ENCODE assay signal across 9 mouse cellular contexts in the genomic region with DNA sequence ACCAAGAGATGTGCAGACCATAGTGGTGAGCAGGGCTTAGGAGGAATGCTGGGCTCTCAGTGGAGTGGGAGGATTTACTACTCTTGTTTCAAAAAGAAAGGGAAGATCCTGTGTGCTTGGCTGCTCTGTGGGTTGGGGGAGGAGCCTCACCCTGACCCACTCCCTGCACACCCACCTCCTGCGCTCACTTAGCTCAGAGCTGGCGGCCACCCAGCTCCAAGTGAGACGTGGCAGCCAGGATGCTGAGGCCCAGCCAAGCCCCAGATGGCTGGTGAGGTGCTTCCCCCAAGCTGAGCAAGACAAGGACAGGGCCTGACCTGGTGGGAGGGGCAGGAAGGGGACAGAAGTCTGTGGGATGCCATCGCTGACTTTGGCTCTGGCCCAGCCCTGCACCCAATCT. TPM values are rescaled to one million over a fixed set of nuclear protein-coding genes. Genes with fewer than 3 reads are reported as not detected.
DNase-seq lines count a peak whose midpoint lies in the region; ATAC-seq lines count a peak whose summit lies in the region.
"Had no signal": no experiment of that assay in that cellular context is flagged by ENCODE, and none has a peak within 500 bp of the region (broad histone marks: within the 10 kb centered on the region; RNA-seq: fewer than 3 reads in every experiment).

No protein-coding gene starts in this region.

- H3K4me1 ChIP-seq in heart, embryonic 10.5 days, result peaks cover 22% of the 10 kb centered on the region
- H3K4me1 ChIP-seq in limb, embryonic 15.5 days, result peaks cover 40% of the 10 kb centered on the region

- peaks cover 19% of the 10 kb centered on the region; the same call in 1 of the 2 replicates for H3K27me3 ChIP-seq in heart, embryonic 10.5 days (ENCODE audit: insufficient read depth, poor library complexity, severe bottlenecking)
- H3K27me3 ChIP-seq in limb, embryonic 15.5 days, result no peaks in the 10 kb centered on the region

- peak; percentile 99 for DNase-seq in heart, adult 11 months
- no peak for DNase-seq in heart, embryonic 10.5 days (ENCODE audit: low spot score)
- peak; percentile 82 to 84 for DNase-seq in cerebellum, adult 18-20 months
- peak; percentile 66 to 73 for DNase-seq in gastrocnemius, postnatal 36 days
- peak; percentile 77 for DNase-seq in kidney, postnatal 10 days
- DNase-seq in ovary, postnatal 36 days (ENCODE audit: low spot score), result peak; percentile 73
- DNase-seq in embryo, embryonic 9.5 days (ENCODE audit: extremely low spot score), result no peak

- 55% methylated on average over 4 of the region's 4 CpGs for WGBS in heart, embryonic 10.5 days
- 20% methylated on average over 4 of the region's 4 CpGs for WGBS in limb, embryonic 15.5 days

- intact Hi-C loops in gastrocnemius, postnatal 36 days (cut with DNase I), result no loop called here

- H3K9ac ChIP-seq in limb, embryonic 15.5 days, result no peak overlapping the region

- no peak overlapping the region for H3K4me3 ChIP-seq in heart, embryonic 10.5 days
- H3K4me3 ChIP-seq in limb, embryonic 15.5 days, result no peak overlapping the region

- no peak overlapping the region for H3K4me2 ChIP-seq in limb, embryonic 15.5 days

- H3K36me3 ChIP-seq in heart, embryonic 10.5 days, result no peaks in the 10 kb centered on the region
- no peaks in the 10 kb centered on the region for H3K36me3 ChIP-seq in limb, embryonic 15.5 days

- ATAC-seq in limb, embryonic 15.5 days (ENCODE audit: insufficient number of reproducible peaks, low FRiP score, low TSS enrichment, low read depth), result peak; percentile 71

- H3K9me3 ChIP-seq in heart, embryonic 10.5 days, result no peaks in the 10 kb centered on the region
- H3K9me3 ChIP-seq in limb, embryonic 15.5 days, result no peaks in the 10 kb centered on the region

- no peak overlapping the region for H3K27ac ChIP-seq in heart, embryonic 10.5 days
- H3K27ac ChIP-seq in limb, embryonic 15.5 days, result peak overlapping the region; percentile 75

RNA-seq across cellular contexts. Expression of a gene that starts 30.4 kb away (rescaled TPM):
- polyA plus RNA-seq in heart, embryonic 10.5 days (2016; fragmentation: Nextera tagmentation; extraction: Ambion mirVana), result 1.4 and 3.9 TPM in 2 replicates
- total RNA-seq in gastrocnemius, postnatal 36 days (2021), result 10 to 100 TPM; 10.4 to 12.4 TPM
- polyA plus RNA-seq in limb, embryonic 15.5 days (2015; fragmentation: Nextera tagmentation; extraction: Ambion mirVana), result 19.7 and 21.9 TPM in 2 replicates
- total RNA-seq: CH12.LX had no signal

Comparison
In these comparisons a context has a peak if more than half of its experiments do, and no peak if none do; other contexts are left out.
1. DNase-seq: peak in heart, adult 11 months (single experiment), cerebellum, adult 18-20 months (2 of 2), gastrocnemius, postnatal 36 days (2 of 2), kidney, postnatal 10 days (single experiment) and ovary, postnatal 36 days (single experiment); none in heart, embryonic 10.5 days (single experiment) and embryo, embryonic 9.5 days (single experiment).